Mouse (Mus musculus): Measurements from ENCODE around the gene Zfp286. TPM values are rescaled to one million over a fixed set of nuclear protein-coding genes. Genes with fewer than 3 reads are reported as not detected.

The Zfp286 gene
- polyA plus RNA-seq, 1 experiment, result 0.64 TPM

DNA sequence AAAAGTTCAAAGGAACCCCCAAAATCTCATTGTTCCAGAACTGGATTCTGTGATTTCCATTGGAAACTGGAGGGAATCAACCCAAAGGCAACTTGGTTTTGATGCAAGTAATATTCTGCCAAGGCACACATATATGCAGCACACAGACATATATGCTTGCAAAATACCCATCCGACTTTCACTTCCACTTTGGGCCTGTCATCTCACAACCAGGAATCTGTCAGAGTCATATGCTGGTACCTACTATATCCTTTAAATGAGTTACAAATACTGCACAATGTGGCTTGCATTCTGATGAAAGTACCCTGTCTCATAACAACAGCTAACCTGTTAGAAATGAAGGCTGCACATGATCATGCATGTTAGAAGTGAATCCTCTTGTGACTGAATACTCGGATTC lies 18.7 kb upstream of the Zfp286 start:
- WGBS, result 72% methylated on average over 2 of the region's 2 CpGs
- TF ChIP-seq POLR2A (IDR thresholded peaks at IDR 0.05; ENCODE audit: low read depth, low read length) (no peak), CTCF (IDR thresholded peaks at IDR 0.05; ENCODE audit: extremely low read depth, insufficient read depth, insufficient read length, insufficient replicate concordance) (no peak)
- Histone ChIP-seq H3K4me1 (ENCODE audit: control insufficient read depth, insufficient read depth, insufficient read length) (no peaks in the 10 kb centered on the region), H3K36me3 (ENCODE audit: control insufficient read depth, insufficient read depth, low read length) (no peaks in the 10 kb centered on the region), H3K27ac (ENCODE audit: insufficient read depth, low read length) (no peak overlapping the region), H3K4me3 (ENCODE audit: extremely low read depth, insufficient read depth, insufficient read length) (no peak overlapping the region), H3K27me3 (ENCODE audit: control insufficient read depth, insufficient read depth, low read length) (no peaks in the 10 kb centered on the region)
- DNase-seq (ENCODE audit: low read depth in 1 of 2, low spot score in 2 of 2), result no peak

DNA sequence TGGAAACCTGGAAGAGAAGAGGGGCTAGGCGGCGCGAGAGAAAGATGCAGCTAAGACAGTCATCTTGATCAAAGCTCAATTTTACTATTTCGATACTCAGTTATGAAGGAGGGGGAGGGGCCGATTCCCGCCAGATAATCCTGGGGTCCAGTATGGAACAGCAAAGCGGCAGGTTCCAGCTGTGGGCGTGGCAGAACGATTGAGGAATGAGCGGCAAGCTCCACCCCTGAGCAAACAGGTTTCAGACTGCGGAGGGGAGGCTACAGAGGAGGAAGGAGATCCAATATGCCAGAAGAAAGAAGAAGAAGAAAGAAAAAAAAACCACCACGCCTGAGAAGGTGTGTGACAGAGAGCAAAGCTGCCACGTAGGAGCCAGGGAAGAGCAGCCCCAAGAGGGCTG lies 14.9 kb upstream of the Zfp286 start:
- Histone ChIP-seq H3K36me3 (ENCODE audit: control insufficient read depth, insufficient read depth, low read length) (no peaks in the 10 kb centered on the region), H3K4me1 (ENCODE audit: control insufficient read depth, insufficient read depth, insufficient read length) (no peaks in the 10 kb centered on the region), H3K27ac (ENCODE audit: insufficient read depth, low read length) (no peak overlapping the region), H3K27me3 (ENCODE audit: control insufficient read depth, insufficient read depth, low read length) (no peaks in the 10 kb centered on the region), H3K4me3 (ENCODE audit: extremely low read depth, insufficient read depth, insufficient read length) (no peak overlapping the region)
- no peak for DNase-seq (ENCODE audit: low read depth in 1 of 2, low spot score in 2 of 2)
- 71% methylated on average over 13 of the region's 13 CpGs for WGBS
- TF ChIP-seq CTCF (IDR thresholded peaks at IDR 0.05; ENCODE audit: extremely low read depth, insufficient read depth, insufficient read length, insufficient replicate concordance) (no peak), POLR2A (IDR thresholded peaks at IDR 0.05; ENCODE audit: low read depth, low read length) (no peak)

GRCm38 (mm10) chr11:62789617-62789936 lies 315 bp upstream of the Zfp286 start:
- no peak for DNase-seq (ENCODE audit: low read depth in 1 of 2, low spot score in 2 of 2)
- H3K4me3 ChIP-seq (ENCODE audit: extremely low read depth, insufficient read depth, insufficient read length), result peak overlapping the region; percentile 59; the same call in 1 of the 2 replicates
- TF ChIP-seq POLR2A (IDR thresholded peaks at IDR 0.05; ENCODE audit: low read depth, low read length) (no peak), CTCF (IDR thresholded peaks at IDR 0.05; ENCODE audit: extremely low read depth, insufficient read depth, insufficient read length, insufficient replicate concordance) (no peak)
- H3K27ac ChIP-seq (ENCODE audit: insufficient read depth, low read length), result no peak overlapping the region
- H3K36me3 ChIP-seq (ENCODE audit: control insufficient read depth, insufficient read depth, low read length), result no peaks in the 10 kb centered on the region
- 60% methylated on average over 3 of the region's 3 CpGs for WGBS
- no peaks in the 10 kb centered on the region for H3K27me3 ChIP-seq (ENCODE audit: control insufficient read depth, insufficient read depth, low read length)
- H3K4me1 ChIP-seq (ENCODE audit: control insufficient read depth, insufficient read depth, insufficient read length), result peaks cover 4% of the 10 kb centered on the region

GRCm38 (mm10) chr11:62776510-62776909 lies 12.8 kb downstream of the Zfp286 start:
- no peak overlapping the region for H3K27ac ChIP-seq (ENCODE audit: insufficient read depth, low read length)
- no peak for DNase-seq (ENCODE audit: low read depth in 1 of 2, low spot score in 2 of 2)
- no peak overlapping the region for H3K4me3 ChIP-seq (ENCODE audit: extremely low read depth, insufficient read depth, insufficient read length)
- no peak for TF ChIP-seq POLR2A (IDR thresholded peaks at IDR 0.05; ENCODE audit: low read depth, low read length)
- TF ChIP-seq CTCF (IDR thresholded peaks at IDR 0.05; ENCODE audit: extremely low read depth, insufficient read depth, insufficient read length, insufficient replicate concordance), result no peak
- WGBS, result 94% methylated on average over 7 of the region's 7 CpGs
- H3K27me3 ChIP-seq (ENCODE audit: control insufficient read depth, insufficient read depth, low read length), result no peaks in the 10 kb centered on the region
- H3K36me3 ChIP-seq (ENCODE audit: control insufficient read depth, insufficient read depth, low read length), result peaks cover 5% of the 10 kb centered on the region; the same call in 1 of the 2 replicates
- no peaks in the 10 kb centered on the region for H3K4me1 ChIP-seq (ENCODE audit: control insufficient read depth, insufficient read depth, insufficient read length)

- Histone ChIP-seq H3K27me3 (ENCODE audit: control insufficient read depth, insufficient read depth, low read length) (0 out of 2 replicates have a peak, but pooled peaks cover 1% of the 10 kb centered on the region), H3K36me3 (ENCODE audit: control insufficient read depth, insufficient read depth, low read length) (no peaks in the 10 kb centered on the region), H3K4me1 (ENCODE audit: control insufficient read depth, insufficient read depth, insufficient read length) (peaks cover 2% of the 10 kb centered on the region; the same call in 1 of the 2 replicates), H3K4me3 (ENCODE audit: extremely low read depth, insufficient read depth, insufficient read length) (no peak overlapping the region), H3K27ac (ENCODE audit: insufficient read depth, low read length) (no peak overlapping the region)
- no peak for DNase-seq (ENCODE audit: low read depth in 1 of 2, low spot score in 2 of 2)
- WGBS, result 77% methylated on average over 9 of the region's 9 CpGs
- no peak for TF ChIP-seq POLR2A (IDR thresholded peaks at IDR 0.05; ENCODE audit: low read depth, low read length)
- no peak for TF ChIP-seq CTCF (IDR thresholded peaks at IDR 0.05; ENCODE audit: extremely low read depth, insufficient read depth, insufficient read length, insufficient replicate concordance)
Observed at GRCm38 (mm10) chr11:62760755-62761457, 28.4 kb downstream of the Zfp286 start.

GRCm38 (mm10) chr11:62758491-62758890 lies 30.8 kb downstream of the Zfp286 start:
- peaks cover 2% of the 10 kb centered on the region; the same call in 1 of the 2 replicates for H3K4me1 ChIP-seq (ENCODE audit: control insufficient read depth, insufficient read depth, insufficient read length)
- DNase-seq (ENCODE audit: low read depth in 1 of 2, low spot score in 2 of 2), result no peak
- no peak for TF ChIP-seq POLR2A (IDR thresholded peaks at IDR 0.05; ENCODE audit: low read depth, low read length)
- TF ChIP-seq CTCF (IDR thresholded peaks at IDR 0.05; ENCODE audit: extremely low read depth, insufficient read depth, insufficient read length, insufficient replicate concordance), result no peak
- no peak overlapping the region for H3K4me3 ChIP-seq (ENCODE audit: extremely low read depth, insufficient read depth, insufficient read length)
- H3K36me3 ChIP-seq (ENCODE audit: control insufficient read depth, insufficient read depth, low read length), result no peaks in the 10 kb centered on the region
- no peak overlapping the region for H3K27ac ChIP-seq (ENCODE audit: insufficient read depth, low read length)
- H3K27me3 ChIP-seq (ENCODE audit: control insufficient read depth, insufficient read depth, low read length), result 0 out of 2 replicates have a peak, but pooled peaks cover 1% of the 10 kb centered on the region
- 96% methylated on average over 11 of the region's 11 CpGs for WGBS

GRCm38 (mm10) chr11:62757906-62758305 lies 31.4 kb downstream of the Zfp286 start:
- 0 out of 2 replicates have a peak, but pooled peaks cover 1% of the 10 kb centered on the region for H3K27me3 ChIP-seq (ENCODE audit: control insufficient read depth, insufficient read depth, low read length)
- H3K36me3 ChIP-seq (ENCODE audit: control insufficient read depth, insufficient read depth, low read length), result no peaks in the 10 kb centered on the region
- TF ChIP-seq CTCF (IDR thresholded peaks at IDR 0.05; ENCODE audit: extremely low read depth, insufficient read depth, insufficient read length, insufficient replicate concordance), result no peak
- no peak for TF ChIP-seq POLR2A (IDR thresholded peaks at IDR 0.05; ENCODE audit: low read depth, low read length)
- H3K4me3 ChIP-seq (ENCODE audit: extremely low read depth, insufficient read depth, insufficient read length), result no peak overlapping the region
- peaks cover 2% of the 10 kb centered on the region; the same call in 1 of the 2 replicates for H3K4me1 ChIP-seq (ENCODE audit: control insufficient read depth, insufficient read depth, insufficient read length)
- H3K27ac ChIP-seq (ENCODE audit: insufficient read depth, low read length), result no peak overlapping the region
- 86% methylated on average over 6 of the region's 6 CpGs for WGBS
- DNase-seq (ENCODE audit: low read depth in 1 of 2, low spot score in 2 of 2), result no peak

Data from spleen, adult 2 months (tissue).